Mouse (Mus musculus): ENCODE results near the gene Zfp229.
"Not testable (repeated sequence)": the region's sequence is repeated elsewhere in the genome, so short reads cannot be mapped to it uniquely, and the experiment has no call there.

Gene Zfp229

GRCm38 (mm10) chr17:21730495-21730894 lies at the start of gene Zfp229:
Zfp229 (plus strand) TSS chr17:21730795.
- not testable (repeated sequence) for TF ChIP-seq GATA4 (IDR thresholded peaks at IDR 0.05; ENCODE audit: insufficient replicate concordance, low read length)

GRCm38 (mm10) chr17:21691560-21691959 lies 39.0 kb upstream of the Zfp229 start, which contains the start of gene Gm10226:
Gm10226 (plus strand) TSS chr17:21691860.
- TF ChIP-seq GATA4 (IDR thresholded peaks at IDR 0.05; ENCODE audit: insufficient replicate concordance, low read length), result no peak

GRCm38 (mm10) chr17:21693342-21693741 lies 37.3 kb upstream of the Zfp229 start:
- no peak for TF ChIP-seq GATA4 (IDR thresholded peaks at IDR 0.05; ENCODE audit: insufficient replicate concordance, low read length)

GRCm38 (mm10) chr17:21696073-21696472 lies 34.5 kb upstream of the Zfp229 start:
- TF ChIP-seq GATA4 (IDR thresholded peaks at IDR 0.05; ENCODE audit: insufficient replicate concordance, low read length), result no peak

GRCm38 (mm10) chr17:21702281-21703240 lies 28.0 kb upstream of the Zfp229 start:
- TF ChIP-seq GATA4 (IDR thresholded peaks at IDR 0.05; ENCODE audit: insufficient replicate concordance, low read length), result no peak

GRCm38 (mm10) chr17:21703414-21703813 lies 27.2 kb upstream of the Zfp229 start:
- no peak for TF ChIP-seq GATA4 (IDR thresholded peaks at IDR 0.05; ENCODE audit: insufficient replicate concordance, low read length)

GRCm38 (mm10) chr17:21707343-21707996 lies 23.1 kb upstream of the Zfp229 start, which contains the start of gene Zfp760:
Zfp760 (plus strand) TSS chr17:21707741.
- peak; percentile 18; the same call in 1 of the 2 replicates for TF ChIP-seq GATA4 (IDR thresholded peaks at IDR 0.05; ENCODE audit: insufficient replicate concordance, low read length)

GRCm38 (mm10) chr17:21708401-21708800 lies 22.2 kb upstream of the Zfp229 start:
- no peak for TF ChIP-seq GATA4 (IDR thresholded peaks at IDR 0.05; ENCODE audit: insufficient replicate concordance, low read length)

GRCm38 (mm10) chr17:21733049-21733448 lies 2.5 kb downstream of the Zfp229 start:
- no peak for TF ChIP-seq GATA4 (IDR thresholded peaks at IDR 0.05; ENCODE audit: insufficient replicate concordance, low read length)

- no peak for TF ChIP-seq GATA4 (IDR thresholded peaks at IDR 0.05; ENCODE audit: insufficient replicate concordance, low read length)
Observed at GRCm38 (mm10) chr17:21733529-21734031, 3.0 kb downstream of the Zfp229 start.

GRCm38 (mm10) chr17:21752791-21753190 lies 22.2 kb downstream of the Zfp229 start:
- TF ChIP-seq GATA4 (IDR thresholded peaks at IDR 0.05; ENCODE audit: insufficient replicate concordance, low read length), result no peak

GRCm38 (mm10) chr17:21753342-21754208 lies 23.0 kb downstream of the Zfp229 start:
- no peak for TF ChIP-seq GATA4 (IDR thresholded peaks at IDR 0.05; ENCODE audit: insufficient replicate concordance, low read length)

- TF ChIP-seq GATA4 (IDR thresholded peaks at IDR 0.05; ENCODE audit: insufficient replicate concordance, low read length), result no peak
Observed at GRCm38 (mm10) chr17:21770336-21770735, 39.7 kb downstream of the Zfp229 start.

- TF ChIP-seq GATA4 (IDR thresholded peaks at IDR 0.05; ENCODE audit: insufficient replicate concordance, low read length), result no peak
Observed at GRCm38 (mm10) chr17:21792256-21792655, 61.7 kb downstream of the Zfp229 start.

Measured in liver, adult (tissue).